Mouse (Mus musculus) spleen, adult 2 months (tissue): ENCODE measurements around the gene Prm3.

Experiments used
- CTCF ChIP-seq: fragments of 200-500 bp; IDR thresholded peaks from 2 replicates; pipeline ENCODE4 v1.5.1; 2011; ENCODE audit warnings: mild to moderate bottlenecking, inconsistent platforms; ENCODE audit not compliant: insufficient read depth, insufficient read length, insufficient replicate concordance; ENCODE audit errors: extremely low read depth
- POLR2A ChIP-seq: fragments of 200-500 bp; IDR thresholded peaks from 2 replicates; pipeline ENCODE4 v1.6.1; 2011; ENCODE audit warnings: low read depth, low read length, inconsistent platforms

DNA sequence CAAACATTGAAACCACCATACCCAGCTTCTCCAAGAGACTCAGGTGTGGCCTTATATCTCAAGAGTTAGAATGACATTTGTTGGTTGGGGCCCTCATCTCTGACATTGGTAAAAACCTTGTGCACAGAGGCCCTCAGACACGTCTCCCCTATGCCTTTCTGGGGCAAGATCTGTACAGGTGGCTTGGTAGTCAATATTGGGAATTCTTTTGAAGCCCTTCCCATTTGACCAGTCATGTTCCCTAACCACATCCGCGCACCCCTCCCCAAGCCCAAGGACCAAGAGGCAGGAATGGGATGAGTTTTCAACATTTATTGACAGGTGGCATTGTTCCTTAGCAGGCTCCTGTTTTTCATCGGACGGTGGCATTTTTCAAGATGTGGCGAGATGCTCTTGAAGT lies 5.3 kb upstream of the Prm3 start, which contains the start of gene Prm2:
- TF ChIP-seq POLR2A, result no peak
- no peak for TF ChIP-seq CTCF
